Mouse (Mus musculus): ENCODE measurements around the gene Ecm1. TPM values are rescaled to one million over a fixed set of nuclear protein-coding genes. Genes with fewer than 3 reads are reported as not detected.

Ecm1 gene
- polyA plus RNA-seq, 1 experiment: 219 TPM

DNA sequence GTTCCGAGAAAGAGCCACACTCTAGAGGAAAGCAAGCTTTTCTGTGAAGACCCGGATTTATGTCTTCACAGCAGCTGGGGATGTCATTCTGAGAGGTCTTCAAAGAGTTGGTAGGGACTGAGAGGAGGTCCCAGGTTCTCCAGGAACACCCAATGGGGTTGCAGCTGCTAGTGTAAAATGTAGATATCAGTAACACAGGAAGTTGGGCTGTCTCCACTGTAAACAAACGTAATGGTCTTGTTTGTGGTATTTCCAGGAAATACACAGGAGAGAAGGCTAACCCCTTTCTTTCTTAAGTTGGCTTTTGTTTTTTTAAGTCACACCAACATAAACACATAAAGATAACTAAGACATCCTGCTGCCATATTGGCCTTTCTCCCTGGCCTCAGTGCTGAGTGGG, 17.0 kb downstream of the Ecm1 start:
- no peak for TF ChIP-seq TCF12 (IDR thresholded peaks at IDR 0.05; ENCODE audit: insufficient read depth, poor library complexity, severe bottlenecking)
- TF ChIP-seq SRF (IDR thresholded peaks at IDR 0.05; ENCODE audit: control insufficient read depth, insufficient read length, low read depth): no peak
- no peak for TF ChIP-seq POLR2A (IDR thresholded peaks at IDR 0.05; ENCODE audit: insufficient read length, low read depth)
- no peak for TF ChIP-seq E2F4 (IDR thresholded peaks at IDR 0.05; ENCODE audit: insufficient read depth)
- no peak for TF ChIP-seq CEBPB (IDR thresholded peaks at IDR 0.05; ENCODE audit: insufficient read depth, poor library complexity, severe bottlenecking)
- TF ChIP-seq POLR2AphosphoS2 (IDR thresholded peaks at IDR 0.05; ENCODE audit: insufficient read length, low read depth): no peak
- TF ChIP-seq TCF3 (IDR thresholded peaks at IDR 0.05; ENCODE audit: insufficient read length, low read depth): no peak
- TF ChIP-seq MYOG (IDR thresholded peaks at IDR 0.05; ENCODE audit: control insufficient read depth in 1 of 3, insufficient read depth in 1 of 3, insufficient read length in 2 of 3, low read depth in 2 of 3): no peak
- TF ChIP-seq MYOD1 (IDR thresholded peaks at IDR 0.05; ENCODE audit: control insufficient read depth in 1 of 3, insufficient read length in 2 of 3, low read depth in 2 of 3): no peak
- no peak for TF ChIP-seq REST (IDR thresholded peaks at IDR 0.05; ENCODE audit: insufficient read depth, insufficient read length)
- no peak for TF ChIP-seq USF1 (IDR thresholded peaks at IDR 0.05; ENCODE audit: low read depth)
- TF ChIP-seq MAX (IDR thresholded peaks at IDR 0.05; ENCODE audit: low read depth): no peak

DNA sequence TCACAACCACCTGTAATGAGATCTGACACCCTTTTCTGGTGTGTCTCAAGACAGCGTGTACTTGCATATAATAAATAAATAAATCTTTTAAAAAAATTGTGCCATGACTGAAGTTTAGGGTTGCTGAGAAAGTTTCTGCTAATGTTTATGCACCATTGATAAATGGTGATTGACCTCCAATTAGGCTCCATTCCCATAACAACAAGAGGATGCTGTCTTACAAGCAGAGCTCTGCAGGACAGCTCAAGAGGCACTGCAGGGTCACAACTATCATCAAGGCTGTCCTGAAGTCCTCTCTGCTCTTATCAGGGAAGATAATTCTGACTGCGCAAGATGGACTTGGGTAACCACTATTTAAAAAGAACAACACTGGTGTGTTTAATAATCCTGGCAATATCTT, 21.2 kb downstream of the Ecm1 start:
- TF ChIP-seq MYOG (IDR thresholded peaks at IDR 0.05; ENCODE audit: control insufficient read depth in 1 of 3, insufficient read depth in 1 of 3, insufficient read length in 2 of 3, low read depth in 2 of 3) (no peak), POLR2AphosphoS2 (IDR thresholded peaks at IDR 0.05; ENCODE audit: insufficient read length, low read depth) (no peak)
- Histone ChIP-seq H3K27me3 (ENCODE audit: control insufficient read depth, insufficient read depth, insufficient read length) (no peaks in the 10 kb centered on the region), H3K36me3 (ENCODE audit: control insufficient read depth, insufficient read depth) (no peaks in the 10 kb centered on the region), H3K4me2 (ENCODE audit: low read depth) (no peak overlapping the region), H3K79me2 (ENCODE audit: control insufficient read depth, insufficient read depth) (no peaks in the 10 kb centered on the region), H3ac (ENCODE audit: control insufficient read depth, insufficient read length) (no peak overlapping the region), H3K4me3 (no peak overlapping the region)

More for the DNA sequence above, 17.0 kb downstream of the Ecm1 start:
- H3K79me2 ChIP-seq (ENCODE audit: control insufficient read depth, insufficient read depth): no peaks in the 10 kb centered on the region
- no peaks in the 10 kb centered on the region for H3K36me3 ChIP-seq (ENCODE audit: control insufficient read depth, insufficient read depth)
- H3ac ChIP-seq (ENCODE audit: control insufficient read depth, insufficient read length): no peak overlapping the region
- no peak overlapping the region for H3K4me3 ChIP-seq
- H3K27me3 ChIP-seq (ENCODE audit: control insufficient read depth, insufficient read depth, insufficient read length): no peaks in the 10 kb centered on the region
- no peak overlapping the region for H3K4me2 ChIP-seq (ENCODE audit: low read depth)

DNA sequence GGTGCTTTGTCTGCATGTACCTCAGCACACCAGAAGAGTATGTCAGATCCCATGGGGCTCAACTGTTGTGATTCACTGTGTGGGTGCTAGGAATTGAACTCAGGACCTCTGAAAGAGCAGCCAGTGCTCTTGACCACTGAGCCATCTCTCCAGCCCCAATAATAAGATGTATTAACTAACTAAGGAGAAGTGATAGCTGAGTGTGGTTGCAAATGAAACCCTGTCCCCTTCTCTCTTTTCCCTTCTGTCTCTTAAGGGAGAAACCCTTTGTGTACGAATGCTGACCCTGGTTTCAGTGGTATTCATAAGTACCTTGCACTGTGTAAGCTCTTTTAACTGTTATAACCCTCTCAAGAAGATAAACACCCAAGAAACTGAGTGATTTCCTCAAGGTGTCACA, 23.3 kb downstream of the Ecm1 start:
- Histone ChIP-seq H3K4me2 (ENCODE audit: low read depth) (no peak overlapping the region), H3K27me3 (ENCODE audit: control insufficient read depth, insufficient read depth, insufficient read length) (no peaks in the 10 kb centered on the region), H3K36me3 (ENCODE audit: control insufficient read depth, insufficient read depth) (no peaks in the 10 kb centered on the region), H3ac (ENCODE audit: control insufficient read depth, insufficient read length) (no peak overlapping the region), H3K4me3 (no peak overlapping the region), H3K79me2 (ENCODE audit: control insufficient read depth, insufficient read depth) (no peaks in the 10 kb centered on the region)
- TF ChIP-seq MAX (IDR thresholded peaks at IDR 0.05; ENCODE audit: low read depth) (no peak), USF1 (IDR thresholded peaks at IDR 0.05; ENCODE audit: low read depth) (no peak), CEBPB (IDR thresholded peaks at IDR 0.05; ENCODE audit: insufficient read depth, poor library complexity, severe bottlenecking) (no peak), POLR2A (IDR thresholded peaks at IDR 0.05; ENCODE audit: insufficient read length, low read depth) (no peak), MYOD1 (IDR thresholded peaks at IDR 0.05; ENCODE audit: control insufficient read depth in 1 of 3, insufficient read length in 2 of 3, low read depth in 2 of 3) (no peak), MYOG (IDR thresholded peaks at IDR 0.05; ENCODE audit: control insufficient read depth in 1 of 3, insufficient read depth in 1 of 3, insufficient read length in 2 of 3, low read depth in 2 of 3) (no peak), TCF12 (IDR thresholded peaks at IDR 0.05; ENCODE audit: insufficient read depth, poor library complexity, severe bottlenecking) (no peak), REST (IDR thresholded peaks at IDR 0.05; ENCODE audit: insufficient read depth, insufficient read length) (no peak), POLR2AphosphoS2 (IDR thresholded peaks at IDR 0.05; ENCODE audit: insufficient read length, low read depth) (no peak), E2F4 (IDR thresholded peaks at IDR 0.05; ENCODE audit: insufficient read depth) (no peak), TCF3 (IDR thresholded peaks at IDR 0.05; ENCODE audit: insufficient read length, low read depth) (no peak), SRF (IDR thresholded peaks at IDR 0.05; ENCODE audit: control insufficient read depth, insufficient read length, low read depth) (no peak)

DNA sequence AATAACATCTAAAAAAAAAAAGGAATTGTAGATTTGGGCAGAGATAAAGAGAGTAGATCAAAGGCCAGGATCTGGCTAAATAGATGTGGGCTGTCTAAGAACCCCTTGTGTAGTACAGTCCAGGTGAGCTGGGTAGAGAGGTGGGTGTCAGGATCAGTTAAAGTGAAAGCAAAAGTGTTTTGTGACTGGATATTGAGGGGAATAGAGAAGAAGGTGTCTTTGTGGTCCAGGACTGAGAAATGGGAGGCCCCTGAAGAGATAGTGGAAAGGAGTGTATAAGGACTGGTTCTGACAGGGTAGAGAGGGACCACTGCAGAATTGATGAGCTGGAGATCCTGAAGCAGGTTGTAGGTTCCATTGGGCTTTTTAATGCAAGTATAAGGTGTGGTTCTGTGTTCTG, 29.4 kb downstream of the Ecm1 start:
- TF ChIP-seq MYOD1 (IDR thresholded peaks at IDR 0.05; ENCODE audit: control insufficient read depth in 1 of 3, insufficient read length in 2 of 3, low read depth in 2 of 3) (no peak), CEBPB (IDR thresholded peaks at IDR 0.05; ENCODE audit: insufficient read depth, poor library complexity, severe bottlenecking) (no peak), POLR2AphosphoS2 (IDR thresholded peaks at IDR 0.05; ENCODE audit: insufficient read length, low read depth) (no peak), TCF12 (IDR thresholded peaks at IDR 0.05; ENCODE audit: insufficient read depth, poor library complexity, severe bottlenecking) (no peak), REST (IDR thresholded peaks at IDR 0.05; ENCODE audit: insufficient read depth, insufficient read length) (no peak), MYOG (IDR thresholded peaks at IDR 0.05; ENCODE audit: control insufficient read depth in 1 of 3, insufficient read depth in 1 of 3, insufficient read length in 2 of 3, low read depth in 2 of 3) (no peak), MAX (IDR thresholded peaks at IDR 0.05; ENCODE audit: low read depth) (no peak), TCF3 (IDR thresholded peaks at IDR 0.05; ENCODE audit: insufficient read length, low read depth) (no peak), E2F4 (IDR thresholded peaks at IDR 0.05; ENCODE audit: insufficient read depth) (no peak), SRF (IDR thresholded peaks at IDR 0.05; ENCODE audit: control insufficient read depth, insufficient read length, low read depth) (no peak), USF1 (IDR thresholded peaks at IDR 0.05; ENCODE audit: low read depth) (no peak), POLR2A (IDR thresholded peaks at IDR 0.05; ENCODE audit: insufficient read length, low read depth) (no peak)
- H3K4me2 ChIP-seq (ENCODE audit: low read depth): no peak overlapping the region
- no peak overlapping the region for H3ac ChIP-seq (ENCODE audit: control insufficient read depth, insufficient read length)
- no peaks in the 10 kb centered on the region for H3K27me3 ChIP-seq (ENCODE audit: control insufficient read depth, insufficient read depth, insufficient read length)
- no peaks in the 10 kb centered on the region for H3K79me2 ChIP-seq (ENCODE audit: control insufficient read depth, insufficient read depth)
- H3K4me3 ChIP-seq: no peak overlapping the region
- no peaks in the 10 kb centered on the region for H3K36me3 ChIP-seq (ENCODE audit: control insufficient read depth, insufficient read depth)

DNA sequence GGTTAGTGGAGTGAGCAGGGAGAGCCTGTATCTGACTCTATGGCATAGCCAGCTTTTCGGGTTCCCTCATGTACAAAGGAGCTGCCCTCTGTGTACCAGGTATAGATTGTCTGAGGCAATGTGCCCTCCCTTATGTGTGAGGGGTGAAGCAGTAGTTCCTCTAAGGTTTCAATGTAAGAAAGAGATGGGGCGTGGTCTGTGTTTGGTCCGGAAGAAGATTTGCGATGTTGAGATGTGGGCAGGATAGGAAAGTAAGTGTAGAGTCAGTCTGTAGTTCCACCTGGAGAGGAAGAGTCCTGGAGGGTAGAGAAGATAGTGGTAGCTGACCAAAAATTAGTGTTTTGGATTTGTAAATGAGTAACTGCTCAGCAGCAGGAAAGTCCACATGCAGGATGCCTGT, 30.3 kb downstream of the Ecm1 start:
- H3K4me2 ChIP-seq (ENCODE audit: low read depth): no peak overlapping the region
- H3K27me3 ChIP-seq (ENCODE audit: control insufficient read depth, insufficient read depth, insufficient read length): no peaks in the 10 kb centered on the region
- no peak overlapping the region for H3K4me3 ChIP-seq
- no peaks in the 10 kb centered on the region for H3K36me3 ChIP-seq (ENCODE audit: control insufficient read depth, insufficient read depth)
- H3ac ChIP-seq (ENCODE audit: control insufficient read depth, insufficient read length): no peak overlapping the region
- H3K79me2 ChIP-seq (ENCODE audit: control insufficient read depth, insufficient read depth): no peaks in the 10 kb centered on the region
- TF ChIP-seq CEBPB (IDR thresholded peaks at IDR 0.05; ENCODE audit: insufficient read depth, poor library complexity, severe bottlenecking) (no peak), E2F4 (IDR thresholded peaks at IDR 0.05; ENCODE audit: insufficient read depth) (no peak), USF1 (IDR thresholded peaks at IDR 0.05; ENCODE audit: low read depth) (no peak), TCF3 (IDR thresholded peaks at IDR 0.05; ENCODE audit: insufficient read length, low read depth) (no peak), REST (IDR thresholded peaks at IDR 0.05; ENCODE audit: insufficient read depth, insufficient read length) (no peak), MYOG (IDR thresholded peaks at IDR 0.05; ENCODE audit: control insufficient read depth in 1 of 3, insufficient read depth in 1 of 3, insufficient read length in 2 of 3, low read depth in 2 of 3) (no peak), MYOD1 (IDR thresholded peaks at IDR 0.05; ENCODE audit: control insufficient read depth in 1 of 3, insufficient read length in 2 of 3, low read depth in 2 of 3) (no peak), POLR2A (IDR thresholded peaks at IDR 0.05; ENCODE audit: insufficient read length, low read depth) (no peak), MAX (IDR thresholded peaks at IDR 0.05; ENCODE audit: low read depth) (no peak), SRF (IDR thresholded peaks at IDR 0.05; ENCODE audit: control insufficient read depth, insufficient read length, low read depth) (no peak), POLR2AphosphoS2 (IDR thresholded peaks at IDR 0.05; ENCODE audit: insufficient read length, low read depth) (no peak), TCF12 (IDR thresholded peaks at IDR 0.05; ENCODE audit: insufficient read depth, poor library complexity, severe bottlenecking) (no peak)
